ENCODE assay signal across 31 mouse cellular contexts in the genomic region with DNA sequence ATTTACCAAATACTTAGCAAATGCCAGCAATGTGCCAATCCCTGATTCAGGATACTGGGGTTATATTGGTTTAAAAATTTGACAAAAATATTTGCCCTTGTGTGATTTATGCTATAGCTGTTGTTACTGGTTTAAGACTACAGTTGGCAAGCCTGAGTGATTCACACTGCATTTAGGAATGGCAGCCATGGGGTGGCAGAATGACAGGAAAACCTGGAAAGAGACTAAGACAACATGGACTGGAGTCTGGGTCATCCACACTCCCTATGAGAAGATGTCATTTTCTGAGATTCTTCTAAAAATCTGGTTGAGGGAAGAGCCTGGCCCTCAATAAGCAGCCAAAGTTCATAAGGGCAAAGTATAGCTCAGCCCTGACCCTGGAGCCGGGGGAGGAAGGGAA.
"Had no signal": no experiment of that assay in that cellular context is flagged by ENCODE, and none has a peak within 500 bp of the region (broad histone marks: within the 10 kb centered on the region; RNA-seq: fewer than 3 reads in every experiment).

No protein-coding gene starts in this region.

- H3K36me3 ChIP-seq: limb, embryonic 10.5 days; limb, embryonic 12.5 days; limb, embryonic 13.5 days; limb, embryonic 15.5 days; liver, embryonic 12.5 days; liver, embryonic 13.5 days; liver, embryonic 15.5 days; lung, embryonic 15.5 days; midbrain, embryonic 10.5 days; midbrain, embryonic 12.5 days; midbrain, embryonic 13.5 days; midbrain, embryonic 15.5 days; neural tube, embryonic 12.5 days; neural tube, embryonic 13.5 days had no signal

- H3K27me3 ChIP-seq: limb, embryonic 12.5 days; limb, embryonic 13.5 days; limb, embryonic 15.5 days; liver, embryonic 12.5 days; liver, embryonic 13.5 days; liver, embryonic 15.5 days; lung, embryonic 15.5 days; midbrain, embryonic 12.5 days; midbrain, embryonic 13.5 days; midbrain, embryonic 15.5 days; neural tube, embryonic 12.5 days; neural tube, embryonic 13.5 days had no signal

- ATAC-seq: liver, embryonic 12.5 days; liver, postnatal 0 days; midbrain, embryonic 13.5 days; midbrain, embryonic 15.5 days; midbrain, embryonic 16.5 days had no signal

- H3K4me1 ChIP-seq: limb, embryonic 10.5 days; limb, embryonic 12.5 days; limb, embryonic 13.5 days; limb, embryonic 15.5 days; lung, embryonic 15.5 days; megakaryocyte, embryonic 14.5 days; midbrain, embryonic 12.5 days; midbrain, embryonic 13.5 days; midbrain, embryonic 15.5 days; neural tube, embryonic 12.5 days; neural tube, embryonic 13.5 days had no signal

- H3K4me2 ChIP-seq: limb, embryonic 12.5 days; limb, embryonic 13.5 days; limb, embryonic 15.5 days; liver, embryonic 11.5 days; liver, embryonic 12.5 days; liver, embryonic 13.5 days; liver, embryonic 15.5 days; lung, embryonic 14.5 days; lung, embryonic 15.5 days; midbrain, embryonic 11.5 days; midbrain, embryonic 12.5 days; midbrain, embryonic 13.5 days; midbrain, embryonic 15.5 days; neural tube, embryonic 12.5 days; neural tube, embryonic 13.5 days had no signal

- H3K9ac ChIP-seq: limb, embryonic 12.5 days; limb, embryonic 13.5 days; limb, embryonic 15.5 days; liver, embryonic 12.5 days; liver, embryonic 13.5 days; liver, embryonic 14.5 days; liver, embryonic 15.5 days; liver, postnatal 0 days; lung, embryonic 14.5 days; lung, embryonic 15.5 days; midbrain, embryonic 12.5 days; midbrain, embryonic 13.5 days; midbrain, embryonic 15.5 days; neural tube, embryonic 12.5 days; neural tube, embryonic 13.5 days had no signal

- DNase-seq: left cerebral cortex, postnatal 4 days; liver; liver, embryonic 13.5 days; liver, postnatal 0 days; lung, adult 18-20 months; lung, adult 2 months; lung, postnatal 10 days; lung, postnatal 14 days; lung, postnatal 36 days; lung, postnatal 4 days had no signal

- H3K9me3 ChIP-seq: limb, embryonic 10.5 days; limb, embryonic 12.5 days; limb, embryonic 13.5 days; limb, embryonic 15.5 days; liver, embryonic 12.5 days; liver, embryonic 13.5 days; liver, embryonic 15.5 days; lung, embryonic 15.5 days; midbrain, embryonic 10.5 days; midbrain, embryonic 12.5 days; midbrain, embryonic 13.5 days; midbrain, embryonic 15.5 days; neural tube, embryonic 12.5 days; neural tube, embryonic 13.5 days had no signal

- H3K27ac ChIP-seq: limb, embryonic 10.5 days; limb, embryonic 12.5 days; limb, embryonic 13.5 days; limb, embryonic 15.5 days; liver, embryonic 12.5 days; liver, embryonic 13.5 days; liver, embryonic 14.5 days; liver, embryonic 15.5 days; lung, embryonic 15.5 days; macrophage; midbrain, embryonic 10.5 days; midbrain, embryonic 12.5 days; midbrain, embryonic 13.5 days; midbrain, embryonic 15.5 days; neural tube, embryonic 12.5 days; neural tube, embryonic 13.5 days had no signal

- H3K4me3 ChIP-seq: limb, embryonic 10.5 days; limb, embryonic 12.5 days; limb, embryonic 13.5 days; limb, embryonic 15.5 days; liver, embryonic 12.5 days; liver, embryonic 13.5 days; liver, embryonic 15.5 days; lung, embryonic 15.5 days; megakaryocyte, embryonic 14.5 days; midbrain, embryonic 10.5 days; midbrain, embryonic 12.5 days; midbrain, embryonic 13.5 days; midbrain, embryonic 15.5 days; myocyte; neural tube, embryonic 12.5 days; neural tube, embryonic 13.5 days had no signal
